Mouse (Mus musculus) heart, embryonic 16.5 days (tissue): ENCODE data around the gene Mapk9. TPM values are rescaled to one million over a fixed set of nuclear protein-coding genes. Genes with fewer than 3 reads are reported as not detected.
A peak's percentile ranks its signal among the peaks of the same experiment; 100 is the strongest.

Experiments used
- ATAC-seq: fragments of 200-750 bp; cut with Nextera tagmentation; replicated peaks from 2 replicates; pipeline ENCODE4 v1.8.0; 2017; ENCODE audit warnings: moderate number of reproducible peaks; ENCODE audit not compliant: insufficient read depth, low FRiP score; ENCODE audit errors: extremely low read depth
- H3K27ac ChIP-seq: fragments of 300-500 bp; sonication (generic); 2 replicates; pipeline ENCODE4 v1.5.1; 2014; ENCODE audit warnings: mild to moderate bottlenecking, low read length, control low read depth, moderate library complexity
- H3K27me3 ChIP-seq: fragments of 300-500 bp; sonication (generic); 2 replicates; pipeline ENCODE4 v1.6.1; 2014; ENCODE audit warnings: low read length, mixed read lengths; ENCODE audit not compliant: control insufficient read depth, insufficient read depth
- H3K36me3 ChIP-seq: fragments of 300-500 bp; sonication (generic); 2 replicates; pipeline ENCODE4 v1.6.1; 2014; ENCODE audit not compliant: control insufficient read depth, insufficient read depth
- H3K4me1 ChIP-seq: fragments of 300-500 bp; sonication (generic); 2 replicates; pipeline ENCODE4 v1.6.1; 2014; ENCODE audit warnings: low read length, mixed read lengths; ENCODE audit not compliant: control insufficient read depth, insufficient read depth
- H3K4me2 ChIP-seq: fragments of 300-500 bp; sonication (generic); 2 replicates; pipeline ENCODE4 v1.6.1; 2014; ENCODE audit warnings: low read depth, mild to moderate bottlenecking, control low read depth, low read length
- H3K4me3 ChIP-seq: fragments of 300-500 bp; sonication (generic); 2 replicates; pipeline ENCODE4 v1.5.1; 2014; ENCODE audit warnings: mild to moderate bottlenecking, control low read depth, low read length
- H3K9ac ChIP-seq: fragments of 300-500 bp; sonication (generic); 2 replicates; pipeline ENCODE4 v1.6.1; 2014; ENCODE audit warnings: low read length, control low read depth
- H3K9me3 ChIP-seq: fragments of 300-500 bp; sonication (generic); replicated peaks from 2 replicates; pipeline ENCODE4 v1.6.1; 2016; ENCODE audit warnings: low read length; ENCODE audit not compliant: control insufficient read depth
- WGBS: fragments of 180-500 bp; shearing (Covaris S2); extraction: QIAGEN DNeasy Blood & Tissue Kit; methylation state at CpG from one replicate; pipeline ENCODE4 v1.1.7; 2014; 5-methylcytosine and 5-hydroxymethylcytosine counted together
- polyA plus RNA-seq: library from polyadenylated mRNA; unstranded; fragments of >200 nt; fragmentation: Nextera tagmentation; extraction: Ambion mirVana; gene quantifications from 2 replicates; pipeline ENCODE4 v1.2.1, GENCODE M21; 2015

The Mapk9 gene
- polyA plus RNA-seq, 1 experiment from 2014 or later = 36.5 TPM

DNA sequence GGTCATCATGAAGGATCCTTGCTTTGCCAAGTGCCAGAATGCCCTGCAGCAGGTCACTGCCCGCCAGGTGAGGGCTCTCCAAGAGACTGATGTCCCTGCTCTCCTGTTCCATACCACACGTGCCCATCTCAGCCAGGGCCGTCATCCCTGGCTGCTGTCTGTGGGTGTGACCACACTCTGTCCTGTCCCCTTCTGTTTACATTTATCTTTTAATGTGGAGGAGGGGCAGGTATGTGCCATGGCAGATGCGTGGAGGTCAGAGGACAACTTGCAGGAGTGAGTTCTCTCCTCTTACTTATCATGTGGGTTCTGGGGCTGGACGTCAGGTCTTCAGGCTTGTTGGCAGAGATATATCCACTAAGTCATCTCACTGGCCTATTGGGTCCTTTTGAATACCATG is 13.6 kb upstream of the Mapk9 start:
- 77% methylated on average over 5 of the region's 5 CpGs for WGBS

DNA sequence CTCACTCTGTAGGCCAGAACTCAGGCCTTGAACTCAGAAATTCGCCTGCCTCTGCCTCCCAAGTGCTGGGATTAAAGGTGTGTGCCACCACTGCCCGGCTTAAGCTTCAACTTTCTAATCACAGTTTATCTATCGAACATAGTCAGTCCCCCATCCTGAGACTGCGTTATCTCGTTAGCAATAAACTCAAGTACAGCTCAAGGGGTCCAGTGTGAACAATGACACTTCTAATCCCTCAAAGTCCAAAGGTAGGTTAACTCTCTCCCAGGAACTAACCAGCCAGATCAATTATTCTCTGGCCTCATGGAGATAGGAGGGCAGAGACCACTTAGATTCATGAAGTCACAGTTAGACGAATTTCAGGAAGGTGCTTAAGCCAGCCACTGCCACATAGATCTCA is 12.3 kb upstream of the Mapk9 start:
- no peak overlapping the region for H3K27ac ChIP-seq
- no peaks in the 10 kb centered on the region for H3K27me3 ChIP-seq
- H3K9me3 ChIP-seq = no peaks in the 10 kb centered on the region
- no peak for ATAC-seq
- peaks cover 8% of the 10 kb centered on the region for H3K4me1 ChIP-seq
- no peak overlapping the region for H3K4me2 ChIP-seq
- H3K36me3 ChIP-seq = peaks cover 2% of the 10 kb centered on the region; the same call in 1 of the 2 replicates
- WGBS = 86% methylated on average over 6 of the region's 6 CpGs
- no peak overlapping the region for H3K4me3 ChIP-seq
- no peak overlapping the region for H3K9ac ChIP-seq

More for the DNA sequence above, 13.6 kb upstream of the Mapk9 start:
- Histone ChIP-seq H3K27me3 (no peaks in the 10 kb centered on the region), H3K4me1 (peaks cover 9% of the 10 kb centered on the region), H3K9me3 (no peaks in the 10 kb centered on the region), H3K4me2 (no peak overlapping the region), H3K4me3 (no peak overlapping the region), H3K36me3 (peaks cover 2% of the 10 kb centered on the region; the same call in 1 of the 2 replicates), H3K9ac (no peak overlapping the region), H3K27ac (no peak overlapping the region)
- ATAC-seq = no peak

DNA sequence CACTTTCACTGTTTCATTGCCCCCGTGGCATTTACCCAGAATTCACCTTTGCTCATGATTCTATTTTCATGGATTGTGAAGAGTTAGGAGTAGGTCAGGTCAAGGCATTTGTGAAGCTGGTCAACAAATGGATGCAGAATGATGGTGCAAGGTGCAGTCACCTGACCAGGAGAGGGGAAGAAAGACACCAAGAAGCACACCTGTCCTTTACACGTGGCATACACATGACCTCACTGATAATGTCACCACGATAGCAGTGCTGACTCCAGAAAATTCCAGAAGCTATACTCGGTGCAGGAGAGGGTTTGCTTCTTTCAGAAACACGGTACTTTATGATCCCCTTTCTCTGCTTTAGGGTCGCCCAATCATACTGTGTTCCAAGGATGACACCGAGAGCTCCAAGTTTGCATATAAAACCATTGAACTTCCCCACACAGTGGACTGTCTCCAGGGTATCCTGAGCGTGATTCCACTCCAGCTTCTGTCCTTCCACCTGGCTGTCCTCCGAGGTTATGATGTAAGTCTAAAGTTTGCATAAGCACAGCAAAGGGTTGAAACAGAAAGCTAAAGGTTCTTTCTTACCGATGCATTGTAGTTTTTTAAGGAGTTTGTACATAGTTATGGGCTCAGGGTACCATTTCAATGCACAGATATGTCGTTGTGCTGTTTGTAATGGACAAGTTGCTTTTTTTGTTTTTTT is 11.1 kb upstream of the Mapk9 start:
- H3K9ac ChIP-seq = no peak overlapping the region
- H3K9me3 ChIP-seq = no peaks in the 10 kb centered on the region
- H3K36me3 ChIP-seq = peaks cover 2% of the 10 kb centered on the region; the same call in 1 of the 2 replicates
- no peaks in the 10 kb centered on the region for H3K27me3 ChIP-seq
- H3K27ac ChIP-seq = no peak overlapping the region
- no peak overlapping the region for H3K4me2 ChIP-seq
- no peak overlapping the region for H3K4me3 ChIP-seq
- 89% methylated on average over 11 of the region's 11 CpGs for WGBS
- peaks cover 6% of the 10 kb centered on the region for H3K4me1 ChIP-seq
- no peak for ATAC-seq

DNA sequence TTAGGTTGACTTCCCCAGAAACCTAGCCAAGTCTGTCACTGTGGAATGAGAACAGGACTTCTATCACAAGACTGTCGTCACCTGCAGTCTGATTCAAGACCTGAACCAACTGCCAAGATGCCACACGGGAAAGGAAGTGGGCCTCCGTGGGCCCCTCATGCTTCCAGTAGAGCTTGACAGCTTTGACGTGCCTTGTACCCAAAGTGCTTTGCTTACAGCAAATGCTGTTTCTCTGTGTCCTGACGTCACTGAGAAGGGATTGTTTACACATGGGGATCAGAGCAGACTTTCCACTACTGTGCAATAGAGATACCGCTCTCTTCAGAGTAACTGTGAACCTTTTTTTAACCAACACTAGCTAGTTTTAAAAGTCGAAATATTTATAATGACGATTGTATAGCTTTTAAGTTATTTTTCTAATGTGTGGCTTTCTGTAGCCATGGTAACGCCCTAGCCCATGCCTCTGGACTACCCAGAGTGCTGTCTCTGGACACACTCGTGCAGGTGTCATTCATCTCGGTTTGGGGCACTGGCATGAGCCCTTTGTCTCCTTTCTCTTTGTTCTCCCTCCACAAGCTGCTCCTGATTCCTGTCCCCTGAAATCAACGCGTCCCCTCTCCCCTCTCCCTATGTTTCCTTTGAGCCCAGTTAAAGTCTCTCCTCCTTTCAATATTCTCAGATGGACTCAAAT is 8.7 kb upstream of the Mapk9 start:
- Histone ChIP-seq H3K36me3 (peaks cover under 1% of the 10 kb centered on the region; the same call in 1 of the 2 replicates), H3K9ac (no peak overlapping the region), H3K4me1 (peaks cover 6% of the 10 kb centered on the region), H3K27me3 (no peaks in the 10 kb centered on the region), H3K9me3 (no peaks in the 10 kb centered on the region), H3K4me3 (no peak overlapping the region), H3K27ac (no peak overlapping the region; the same call in 1 of the 2 replicates), H3K4me2 (no peak overlapping the region)
- 43% methylated on average over 13 of the region's 13 CpGs for WGBS
- ATAC-seq = peak; percentile 67

DNA sequence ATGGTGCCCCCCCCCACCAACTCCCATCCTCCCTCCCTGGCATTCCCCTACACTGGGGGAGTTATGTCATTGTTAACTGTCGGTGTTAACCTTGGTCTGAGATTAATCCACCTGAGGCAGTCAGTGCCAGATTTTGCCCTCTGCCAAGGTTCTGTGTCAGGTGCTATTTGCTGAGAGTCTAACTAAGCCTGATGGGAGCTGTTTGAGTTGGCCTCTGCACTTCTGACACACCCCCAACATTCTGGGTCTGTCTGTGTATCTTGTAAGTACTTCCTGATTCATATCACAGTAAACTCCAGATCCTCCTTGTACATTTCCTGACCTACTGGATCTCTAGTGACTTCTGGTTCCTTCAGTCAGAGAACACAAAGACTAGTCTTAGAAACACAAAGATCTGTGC is 5.9 kb upstream of the Mapk9 start:
- Histone ChIP-seq H3K27me3 (no peaks in the 10 kb centered on the region), H3K27ac (no peak overlapping the region), H3K4me2 (no peak overlapping the region), H3K36me3 (no peaks in the 10 kb centered on the region), H3K4me3 (no peak overlapping the region), H3K4me1 (peaks cover 6% of the 10 kb centered on the region), H3K9ac (no peak overlapping the region), H3K9me3 (no peaks in the 10 kb centered on the region)
- WGBS = 40% methylated on average over 1 of the region's 1 CpGs
- no peak for ATAC-seq

DNA sequence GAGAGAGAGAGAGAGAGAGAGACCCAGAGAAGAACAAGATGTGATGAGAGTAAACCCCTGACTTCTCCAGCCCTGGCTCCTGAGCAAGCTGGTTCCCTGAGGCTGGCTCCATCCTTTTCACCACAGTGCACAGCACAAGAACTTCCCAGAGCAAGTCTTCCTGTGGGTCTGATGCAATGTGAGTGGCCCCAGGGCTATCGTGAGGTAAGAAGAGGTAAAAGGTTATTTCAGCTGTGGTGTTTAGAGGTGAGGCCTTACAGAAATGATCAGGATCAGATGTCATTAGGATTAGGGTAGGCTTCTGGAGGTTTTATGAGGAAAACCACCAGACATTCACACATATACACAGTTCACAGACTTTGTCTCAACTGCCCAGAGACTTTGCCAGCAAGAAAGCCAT is 4.7 kb upstream of the Mapk9 start:
- H3K36me3 ChIP-seq = no peaks in the 10 kb centered on the region
- H3K27me3 ChIP-seq = no peaks in the 10 kb centered on the region
- H3K9ac ChIP-seq = no peak overlapping the region
- H3K4me1 ChIP-seq = peaks cover 6% of the 10 kb centered on the region
- no peak for ATAC-seq
- H3K4me3 ChIP-seq = no peak overlapping the region
- WGBS = 77% methylated on average over 1 of the region's 1 CpGs
- H3K9me3 ChIP-seq = no peaks in the 10 kb centered on the region
- H3K27ac ChIP-seq = no peak overlapping the region
- no peak overlapping the region for H3K4me2 ChIP-seq

DNA sequence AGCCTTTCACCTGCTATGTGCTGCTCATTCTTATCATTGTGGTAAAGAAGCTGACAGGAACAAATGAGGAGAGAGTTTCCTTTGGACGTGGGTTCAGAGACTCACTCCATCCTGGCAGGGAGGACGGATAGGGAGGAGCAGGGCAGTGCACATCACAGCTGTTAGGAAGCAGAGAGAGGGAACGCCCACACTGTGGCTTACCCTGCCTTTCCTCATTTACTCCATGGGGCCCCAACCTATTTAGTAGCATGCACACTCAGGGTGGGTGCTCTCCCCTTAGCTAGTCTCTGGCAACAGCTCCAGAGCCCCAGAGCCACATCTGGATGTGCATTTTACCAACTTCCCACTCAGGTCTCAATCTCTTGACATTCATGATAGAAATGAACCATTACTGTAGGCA is 3.8 kb upstream of the Mapk9 start:
- Histone ChIP-seq H3K9me3 (no peaks in the 10 kb centered on the region), H3K4me2 (no peak overlapping the region), H3K27ac (no peak overlapping the region), H3K36me3 (no peaks in the 10 kb centered on the region), H3K9ac (no peak overlapping the region), H3K27me3 (no peaks in the 10 kb centered on the region), H3K4me3 (no peak overlapping the region), H3K4me1 (peaks cover 9% of the 10 kb centered on the region)
- WGBS = 58% methylated on average over 3 of the region's 3 CpGs
- no peak for ATAC-seq

DNA sequence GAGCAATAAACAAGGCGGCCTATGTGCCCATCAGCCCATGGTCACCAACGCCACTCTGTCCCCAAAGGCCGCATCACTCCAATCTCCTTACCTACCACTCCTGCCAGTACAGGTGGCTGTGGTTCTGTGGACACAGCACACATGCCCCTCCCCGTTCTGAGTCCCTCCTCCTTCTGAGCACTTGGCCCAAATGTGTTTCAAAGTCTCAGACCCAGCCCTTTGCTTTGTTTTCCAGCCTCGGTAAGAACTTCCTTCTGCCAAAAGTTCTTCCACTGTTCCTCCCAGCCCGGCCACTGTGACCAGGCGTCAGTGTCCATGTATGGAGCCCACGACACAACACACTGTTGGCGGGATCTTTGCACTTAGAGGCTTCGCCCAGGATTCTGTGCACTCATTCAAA is 2.2 kb upstream of the Mapk9 start:
- 88% methylated on average over 10 of the region's 10 CpGs for WGBS
- Histone ChIP-seq H3K4me2 (no peak overlapping the region), H3K27ac (no peak overlapping the region), H3K4me1 (peaks cover 15% of the 10 kb centered on the region), H3K4me3 (no peak overlapping the region), H3K27me3 (no peaks in the 10 kb centered on the region), H3K9ac (no peak overlapping the region), H3K9me3 (no peaks in the 10 kb centered on the region), H3K36me3 (no peaks in the 10 kb centered on the region)
- ATAC-seq = no peak

DNA sequence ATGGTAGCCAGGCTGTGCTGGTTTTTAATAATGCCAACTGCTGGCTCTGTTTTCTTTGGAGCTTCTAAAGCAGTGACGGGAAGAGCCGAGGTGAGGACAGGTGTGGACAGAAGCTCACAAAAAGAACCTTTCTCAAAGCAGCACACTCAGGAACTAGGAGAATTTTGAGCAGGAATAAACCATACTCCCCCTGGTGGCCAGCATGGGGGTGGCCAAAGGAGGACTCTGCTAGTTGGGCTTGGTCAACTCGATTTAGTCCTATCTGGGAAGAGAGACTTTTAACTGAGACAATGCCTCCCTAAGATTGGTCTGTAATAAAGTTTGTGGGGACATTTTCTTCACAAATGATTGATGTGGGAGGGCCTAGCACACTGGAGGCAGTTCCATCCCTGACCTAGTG is 1.6 kb upstream of the Mapk9 start:
- Histone ChIP-seq H3K4me3 (no peak overlapping the region), H3K4me1 (peaks cover 15% of the 10 kb centered on the region), H3K27ac (no peak overlapping the region), H3K27me3 (no peaks in the 10 kb centered on the region), H3K36me3 (peaks cover 1% of the 10 kb centered on the region; the same call in 1 of the 2 replicates), H3K9me3 (no peaks in the 10 kb centered on the region), H3K9ac (no peak overlapping the region), H3K4me2 (no peak overlapping the region)
- no peak for ATAC-seq
- 41% methylated on average over 3 of the region's 3 CpGs for WGBS
